Mouse (Mus musculus): ENCODE results near the gene Ubfd1.
"Not testable (repeated sequence)": the region's sequence is repeated elsewhere in the genome, so short reads cannot be mapped to it uniquely, and the experiment has no call there.

Ubfd1 gene

GRCm38 (mm10) chr7:122087195-122087982 is 20.4 kb downstream of the Ubfd1 start:
- in situ Hi-C loops (cut with MboI, MseI): no loop called here

- in situ Hi-C loops (cut with MboI, MseI): no loop called here
Observed at GRCm38 (mm10) chr7:122094564-122095330, 27.8 kb downstream of the Ubfd1 start.

- in situ Hi-C loops (cut with MboI, MseI): no loop called here
Observed at GRCm38 (mm10) chr7:122098009-122098408, 31.0 kb downstream of the Ubfd1 start.

- in situ Hi-C loops (cut with MboI, MseI): no loop called here
Observed at GRCm38 (mm10) chr7:122099222-122099621, 32.2 kb downstream of the Ubfd1 start.

- in situ Hi-C loops (cut with MboI, MseI): not testable (repeated sequence)
Observed at GRCm38 (mm10) chr7:122101014-122101746, 34.2 kb downstream of the Ubfd1 start.

- in situ Hi-C loops (cut with MboI, MseI): no loop called here
Observed at GRCm38 (mm10) chr7:122101747-122102244, 34.8 kb downstream of the Ubfd1 start, which contains the start of gene Ndufab1. Gene Ndufab1, minus strand, starts transcription at chr7:122101886.

- in situ Hi-C loops (cut with MboI, MseI): no loop called here
Observed at GRCm38 (mm10) chr7:122108206-122108605, 41.2 kb downstream of the Ubfd1 start.

GRCm38 (mm10) chr7:122123518-122123917 is 56.5 kb downstream of the Ubfd1 start:
- in situ Hi-C loops (cut with MboI, MseI): no loop called here

GRCm38 (mm10) chr7:122125636-122126035 is 58.7 kb downstream of the Ubfd1 start:
- in situ Hi-C loops (cut with MboI, MseI): no loop called here

- in situ Hi-C loops (cut with MboI, MseI): no loop called here
Observed at GRCm38 (mm10) chr7:122126946-122127345, 60.0 kb downstream of the Ubfd1 start.

Measured in T-helper 1 cell (primary cell).